Mouse (Mus musculus) megakaryocyte, adult 5-6 weeks (primary cell): ENCODE results near the gene Uevld. TPM values are rescaled to one million over a fixed set of nuclear protein-coding genes. Genes with fewer than 3 reads are reported as not detected.
"Not testable (repeated sequence)": the region's sequence is repeated elsewhere in the genome, so short reads cannot be mapped to it uniquely, and the experiment has no call there.

Experiments used
- ATAC-seq: 2 replicates; pipeline ENCODE4 v1.8.0; 2016; ENCODE audit warnings: mild to moderate bottlenecking, inconsistent platforms; ENCODE audit not compliant: poor library complexity, severe bottlenecking
- total RNA-seq, 2 experiments: library from RNA; stranded (forward) in 1 of 2; stranded (reverse) in 1 of 2; fragments of 153-499, 151-499 nt in 1 of 2; fragments of 221-1000, 200-1000 nt in 1 of 2; gene quantifications; 2 replicates each; pipeline versions ENCODE4 v1.2.3 to v1.2.4; 2015 to 2017

The Uevld gene
- total RNA-seq (2015) (18.0 and 18.2 TPM in 2 replicates), total RNA-seq (2017) (14.1 and 16.2 TPM in 2 replicates)

DNA sequence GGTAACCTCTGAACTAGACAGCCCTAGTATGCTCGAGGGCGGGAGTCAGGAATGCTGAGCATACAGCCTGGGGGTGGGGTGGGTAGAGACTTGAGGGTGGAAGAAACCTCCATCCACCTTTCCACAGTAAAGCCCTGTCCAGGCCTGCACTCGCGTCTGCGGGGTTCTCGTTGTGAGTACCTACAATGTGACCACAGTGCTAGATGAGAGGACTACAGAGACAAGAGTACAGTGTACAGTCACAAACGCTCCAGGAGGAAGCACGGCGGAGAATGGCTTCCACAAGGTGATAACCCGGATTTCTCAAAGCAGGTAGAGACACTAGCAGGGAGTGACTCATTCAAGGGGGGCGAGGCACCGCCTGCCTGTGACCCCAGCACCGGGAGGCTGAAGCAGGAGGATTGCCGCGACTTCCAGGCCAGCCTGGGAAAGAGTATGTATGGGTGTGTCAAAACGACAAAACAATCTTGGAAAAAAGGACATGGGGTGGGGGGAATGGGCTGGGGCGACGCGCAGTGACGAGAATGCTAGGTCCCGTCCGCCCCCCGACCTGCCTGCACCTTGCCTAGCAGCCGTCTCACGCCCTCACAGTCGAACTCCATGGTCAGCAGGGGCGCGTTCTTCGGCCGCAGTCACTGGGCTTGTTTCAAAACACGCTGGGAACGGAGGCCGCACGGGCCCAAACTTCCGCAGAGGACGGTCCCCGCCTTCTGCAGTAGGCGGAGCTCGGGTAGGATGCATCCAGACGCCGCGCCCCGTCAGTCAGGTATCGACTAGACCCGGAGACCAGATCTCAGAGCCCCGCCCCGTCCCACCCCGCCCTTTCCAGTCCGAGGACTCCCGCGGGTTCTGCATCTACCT, at the start of gene Uevld:
Gene Uevld, minus strand, starts transcription at position 697 of the 861 bp plus-strand sequence.
- peak; percentile 98 for ATAC-seq

- ATAC-seq = peak; percentile 69
Measured at GRCm38 (mm10) chr7:47007818-47008167, 49.5 kb upstream of the Uevld start.

DNA sequence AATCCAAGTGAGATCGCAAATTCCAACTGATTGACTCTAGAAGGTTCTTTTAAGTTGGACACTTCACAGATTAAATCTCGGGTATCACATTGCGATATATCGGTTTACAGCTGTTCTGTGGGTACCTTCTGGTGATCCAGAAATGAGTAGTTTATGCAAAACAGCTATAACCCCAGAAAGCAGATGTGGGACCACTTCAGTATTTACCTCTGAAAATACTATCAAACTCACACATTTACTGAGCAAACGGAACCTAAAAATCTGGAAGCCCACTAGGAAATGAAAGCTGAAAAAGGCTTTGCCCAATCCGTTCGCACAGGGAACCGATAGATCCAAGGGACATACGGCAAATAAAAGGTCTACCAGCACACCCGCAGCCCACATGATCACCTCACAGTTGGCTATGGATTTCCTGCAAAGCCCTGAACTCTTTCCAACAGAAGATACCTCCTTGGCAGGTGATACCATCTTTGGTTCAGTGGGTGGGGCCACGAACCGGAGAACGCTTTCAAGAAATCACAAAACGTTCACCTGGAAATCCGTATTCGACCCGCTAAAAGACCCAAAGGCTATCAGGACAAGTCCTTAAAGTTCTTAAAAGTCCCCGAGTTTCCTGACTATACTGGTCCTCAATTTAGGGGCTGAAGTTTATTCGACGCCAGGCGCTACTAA, 48.9 kb upstream of the Uevld start:
- ATAC-seq = 0 out of 2 replicates have a peak, but pooled peaks have one; percentile 4

- no peak for ATAC-seq
Measured at GRCm38 (mm10) chr7:47003411-47004115, 45.2 kb upstream of the Uevld start.

GRCm38 (mm10) chr7:47001900-47002275, 43.6 kb upstream of the Uevld start:
- no peak for ATAC-seq

DNA sequence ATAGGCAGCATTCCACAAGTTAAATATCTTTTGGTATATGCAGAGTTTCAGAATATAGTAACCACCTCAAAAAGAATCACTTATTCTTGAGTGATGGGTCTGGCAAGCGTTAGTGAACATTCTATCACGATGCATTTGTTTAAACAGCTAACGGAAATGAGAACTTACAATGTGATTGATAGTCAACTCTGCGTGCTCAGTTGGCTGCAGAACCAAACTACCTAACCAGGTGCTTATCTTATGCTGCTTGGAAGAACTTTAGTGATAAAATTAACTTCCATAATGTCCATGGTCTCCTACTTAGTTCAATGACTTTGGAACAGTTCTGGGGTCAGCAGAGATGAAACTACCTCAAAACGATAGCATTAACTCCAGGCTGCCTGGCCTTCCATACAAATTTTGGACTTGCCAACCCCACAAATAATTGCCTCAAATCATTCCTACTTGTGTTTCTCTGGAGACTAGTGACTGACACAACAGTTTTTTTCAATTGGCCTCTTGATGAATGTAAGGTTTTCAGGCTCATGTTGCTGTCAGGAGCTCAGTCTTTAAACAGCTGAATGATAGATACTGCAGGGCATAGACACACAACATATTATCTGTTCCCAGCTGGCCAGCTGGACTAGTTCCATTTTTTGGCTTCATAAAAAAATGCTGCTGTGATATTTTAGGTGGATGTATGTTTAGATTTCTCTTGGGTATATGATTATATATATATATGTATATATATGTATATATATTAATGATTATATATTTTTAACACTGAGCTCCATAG, 43.0 kb upstream of the Uevld start:
- no peak for ATAC-seq

GRCm38 (mm10) chr7:47000644-47000983, 42.3 kb upstream of the Uevld start:
- no peak for ATAC-seq

DNA sequence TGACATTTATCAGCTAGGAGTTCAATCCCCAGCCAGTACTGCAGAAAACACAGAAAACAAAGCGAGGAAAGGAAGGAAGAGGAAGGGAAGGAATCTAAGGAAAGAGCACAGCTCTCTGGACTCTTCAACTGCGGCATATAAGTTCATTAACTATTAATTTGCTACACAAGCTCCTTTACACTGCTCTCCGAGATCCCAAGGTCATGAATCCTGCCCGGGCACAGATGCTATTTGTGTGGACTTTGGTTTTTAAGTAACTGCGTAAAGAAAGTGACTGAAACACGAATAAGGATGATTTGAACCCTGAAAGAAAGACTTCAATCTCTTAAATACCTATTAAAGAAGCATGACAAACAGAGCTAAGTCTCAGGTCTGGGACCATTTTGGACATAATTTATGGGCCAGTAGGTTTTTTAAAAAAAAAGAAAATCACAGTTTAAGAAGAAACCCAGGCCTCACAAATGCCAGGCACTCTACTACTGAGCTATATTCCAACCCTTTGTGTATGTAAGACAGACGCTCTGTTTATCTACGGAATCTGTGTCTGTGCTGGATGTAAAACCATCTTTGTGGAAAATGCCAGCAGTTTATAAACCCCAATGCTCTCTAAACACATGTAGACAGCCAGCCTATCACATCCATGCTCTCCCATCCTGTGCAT, 41.8 kb upstream of the Uevld start:
- ATAC-seq = no peak

DNA sequence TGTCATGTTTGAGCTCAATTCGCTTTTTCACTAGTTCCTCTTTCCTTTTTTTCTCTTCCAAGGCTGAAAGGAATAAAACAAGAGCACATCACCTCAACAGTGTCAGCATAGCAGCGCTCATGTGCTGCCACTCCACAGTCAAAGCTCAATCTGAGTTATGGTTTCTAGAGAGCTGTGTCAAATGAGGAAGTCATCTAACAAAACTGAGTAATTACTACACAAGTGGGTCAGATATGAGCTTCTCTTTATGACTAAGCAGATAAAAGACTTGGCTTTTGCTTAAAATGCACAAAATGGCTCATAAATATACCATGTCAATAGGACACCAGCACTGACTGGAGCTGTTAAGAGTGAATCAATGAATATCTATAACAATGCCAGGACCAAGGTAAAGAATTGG, 40.6 kb upstream of the Uevld start:
- ATAC-seq = peak; percentile 89

- ATAC-seq = no peak
Measured at GRCm38 (mm10) chr7:46997644-46998395, 39.5 kb upstream of the Uevld start.

DNA sequence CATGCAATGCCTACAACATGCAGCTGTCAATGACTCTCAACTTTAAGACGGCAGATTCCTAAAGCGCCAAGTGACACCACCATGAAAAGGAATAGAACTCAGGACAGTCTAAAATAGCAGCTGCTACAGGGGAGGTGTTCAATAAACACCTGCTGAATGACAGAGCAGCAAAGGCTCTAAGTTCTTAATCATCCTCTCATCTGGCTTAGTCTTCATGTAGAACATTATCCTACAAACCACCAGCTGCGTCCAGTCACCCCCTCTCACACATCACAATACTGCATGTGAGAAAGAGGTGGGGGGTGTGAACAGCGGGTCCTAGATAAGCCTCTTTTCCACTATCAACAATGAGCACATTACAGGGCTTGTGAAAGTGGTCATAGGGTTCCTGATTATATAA, 38.7 kb upstream of the Uevld start:
- ATAC-seq = no peak

- ATAC-seq = no peak
Measured at GRCm38 (mm10) chr7:46995558-46995957, 37.2 kb upstream of the Uevld start.

- ATAC-seq = peak; percentile 75
Measured at GRCm38 (mm10) chr7:46993079-46993478, 34.8 kb upstream of the Uevld start.

GRCm38 (mm10) chr7:46989387-46989786, 31.1 kb upstream of the Uevld start:
- not testable (repeated sequence) for ATAC-seq

DNA sequence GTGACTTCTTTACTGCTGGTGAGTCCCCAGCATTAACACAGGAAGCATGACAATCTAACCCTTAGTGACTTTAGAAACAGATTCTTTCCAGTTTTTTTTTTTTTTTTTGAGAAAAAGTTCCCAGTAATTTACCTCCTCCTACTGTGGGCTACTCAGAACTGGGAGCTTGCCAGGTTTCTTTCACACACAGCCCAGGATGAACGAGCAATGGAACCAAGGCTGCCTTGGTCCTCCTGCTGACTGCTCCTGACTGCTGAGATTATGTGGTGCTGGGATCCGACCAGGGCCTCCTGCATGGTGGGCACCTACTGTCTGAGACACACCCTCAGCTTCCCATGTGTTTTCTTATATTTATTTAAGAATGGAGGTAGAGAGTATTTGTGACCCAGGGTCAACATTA, 28.7 kb upstream of the Uevld start:
- ATAC-seq = no peak

DNA sequence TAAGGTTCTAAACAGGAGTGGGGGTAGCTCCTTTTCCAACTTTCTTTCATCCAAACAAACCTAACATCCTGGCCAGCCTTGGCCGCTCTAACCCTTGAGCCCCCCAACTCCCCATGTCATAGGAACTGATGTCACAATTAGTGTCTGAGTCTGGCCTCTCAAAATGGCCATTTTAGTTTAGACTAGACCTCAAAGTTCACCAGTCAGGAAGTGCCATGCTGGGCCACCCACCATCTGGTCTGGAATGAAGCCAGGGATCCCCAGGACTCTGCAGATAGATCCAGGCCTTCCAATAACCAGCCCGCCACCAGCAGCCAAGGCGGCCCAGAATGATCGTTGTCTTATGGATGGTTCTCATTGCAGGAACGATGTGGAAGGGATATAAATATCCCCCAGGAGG, 28.3 kb upstream of the Uevld start:
- ATAC-seq = no peak

GRCm38 (mm10) chr7:46985718-46986505, 27.6 kb upstream of the Uevld start:
- peak; percentile 98 for ATAC-seq

DNA sequence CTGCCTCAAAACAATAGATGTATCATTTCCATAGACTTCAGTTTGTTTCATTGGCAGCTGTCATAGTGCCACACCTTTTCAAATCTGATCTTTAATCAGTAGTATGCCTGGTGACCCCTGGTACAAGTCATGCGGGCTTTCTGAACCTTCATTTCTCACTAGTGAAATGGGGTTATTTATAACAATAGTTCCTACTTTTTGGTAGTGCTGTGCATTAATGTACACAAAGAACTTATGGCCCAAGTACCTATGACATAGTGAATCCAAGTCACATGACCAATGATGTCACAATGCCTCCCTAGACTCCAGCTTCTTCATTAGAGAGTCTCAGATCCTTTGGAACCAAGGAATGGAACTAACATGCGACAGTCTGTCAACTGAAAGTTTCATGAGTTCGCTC, 25.0 kb upstream of the Uevld start, which contains the start of gene Gm9999:
Gene Gm9999, plus strand, starts transcription at position 301 of the 400 bp plus-strand sequence.
- ATAC-seq = no peak

DNA sequence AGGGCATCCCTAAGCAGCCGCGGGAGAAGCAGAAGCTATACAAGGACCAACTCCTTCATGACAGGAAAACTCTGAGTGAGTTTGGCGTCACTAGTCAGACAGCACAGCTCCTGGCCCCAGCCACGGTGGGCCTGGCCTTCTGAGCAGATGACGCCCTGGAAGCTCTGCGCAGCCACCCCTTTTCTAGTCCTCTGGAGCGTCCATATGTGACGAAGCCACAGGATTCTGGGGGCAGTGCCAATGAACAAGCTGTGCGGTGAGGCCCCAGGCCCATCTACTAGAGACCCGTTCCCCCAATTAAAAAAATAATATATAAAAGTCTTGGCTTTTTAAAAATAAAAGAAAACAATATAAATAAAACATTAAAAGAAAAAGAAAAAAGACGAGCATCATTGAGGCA, 17.1 kb upstream of the Uevld start:
- no peak for ATAC-seq
